25 mouse cellular contexts compared by ENCODE assay signal in genomic region chr3:20828811-20829210, GRCm38 (mm10).
"Had no signal": no experiment of that assay in that cellular context is flagged by ENCODE, and none has a peak within 500 bp of the region (broad histone marks: within the 10 kb centered on the region; RNA-seq: fewer than 3 reads in every experiment).

No protein-coding gene starts in this region.

- H3K9me3 ChIP-seq: heart, embryonic 10.5 days; heart, embryonic 12.5 days; hindbrain, embryonic 10.5 days; hindbrain, embryonic 12.5 days; intestine, embryonic 15.5 days; limb, embryonic 10.5 days; limb, embryonic 12.5 days; liver, embryonic 13.5 days had no signal

- H3K4me1 ChIP-seq: heart, embryonic 10.5 days; heart, embryonic 12.5 days; hindbrain, embryonic 10.5 days; hindbrain, embryonic 12.5 days; intestine, embryonic 15.5 days; limb, embryonic 10.5 days; limb, embryonic 12.5 days; liver, embryonic 13.5 days had no signal

- H3K4me3 ChIP-seq: gastrocnemius, adult 2 months; heart, embryonic 10.5 days; heart, embryonic 12.5 days; hindbrain, embryonic 10.5 days; hindbrain, embryonic 12.5 days; intestine, embryonic 15.5 days; layer of hippocampus, adult 2 months; limb, embryonic 10.5 days; limb, embryonic 12.5 days; liver, embryonic 13.5 days had no signal

- H3K27me3 ChIP-seq: heart, embryonic 12.5 days; hindbrain, embryonic 12.5 days; intestine, embryonic 15.5 days; limb, embryonic 12.5 days; liver, embryonic 13.5 days had no signal

- ATAC-seq: hindbrain, embryonic 16.5 days; inflammation-experienced regulatory T-cells, adult 6 months; intestine, embryonic 15.5 days; intestine, postnatal 0 days had no signal

- H3K36me3 ChIP-seq: heart, embryonic 10.5 days; heart, embryonic 12.5 days; hindbrain, embryonic 10.5 days; hindbrain, embryonic 12.5 days; intestine, embryonic 15.5 days; limb, embryonic 10.5 days; limb, embryonic 12.5 days; liver, embryonic 13.5 days had no signal

- H3K4me2 ChIP-seq: heart, embryonic 12.5 days; hindbrain, embryonic 12.5 days; hindbrain, embryonic 14.5 days; intestine, embryonic 15.5 days; limb, embryonic 12.5 days; liver, embryonic 11.5 days; liver, embryonic 13.5 days had no signal

- H3K27ac ChIP-seq: gastrocnemius, adult 2 months; heart, embryonic 10.5 days; hindbrain, embryonic 10.5 days; hindbrain, embryonic 12.5 days; hindbrain, embryonic 14.5 days; intestine, embryonic 15.5 days; layer of hippocampus, adult 2 months; limb, embryonic 10.5 days; limb, embryonic 12.5 days; liver, embryonic 13.5 days had no signal

- DNase-seq: gastrocnemius, adult 2 months; gastrocnemius, postnatal 10 days; gastrocnemius, postnatal 25 days; heart, postnatal 10 days; heart, postnatal 4 days; kidney, adult 18-20 months; kidney, adult 8-10 months; kidney, postnatal 10 days; kidney, postnatal 25 days; kidney, postnatal 4 days; liver; liver, embryonic 13.5 days had no signal

- H3K9ac ChIP-seq: heart, embryonic 12.5 days; hindbrain, embryonic 12.5 days; hindbrain, embryonic 14.5 days; intestine, embryonic 15.5 days; limb, embryonic 12.5 days; liver, embryonic 13.5 days had no signal
